Mouse (Mus musculus) gastrocnemius, adult 8-10 months (tissue): ENCODE data around the gene Psmc3. TPM values are rescaled to one million over a fixed set of nuclear protein-coding genes. Genes with fewer than 3 reads are reported as not detected.

ENCODE experiments used
- DNase-seq, 2 experiments: peaks; one replicate each; pipeline ENCODE4 v3.0.0; 2022; ENCODE audit warnings: low spot score in 2 of 2
- total RNA-seq, 4 experiments: library from RNA; stranded (reverse); gene quantifications; 2 replicates each; pipeline ENCODE4 v1.2.4; 2022

Gene Psmc3
- total RNA-seq, 4 experiments from 2014 or later = 199 to 280 (median 234) TPM

GRCm38 (mm10) chr2:91053181-91053933 lies 452 bp upstream of the Psmc3 start:
- no peak for DNase-seq

GRCm38 (mm10) chr2:91058435-91058834 lies 4.6 kb downstream of the Psmc3 start:
- DNase-seq = no peak

GRCm38 (mm10) chr2:91059376-91059775 lies 5.6 kb downstream of the Psmc3 start:
- DNase-seq = no peak

- DNase-seq = no peak
These were observed 6.9 kb downstream of the Psmc3 start for GRCm38 (mm10) chr2:91060544-91061355.

GRCm38 (mm10) chr2:91061849-91062481 lies 8.2 kb downstream of the Psmc3 start:
- DNase-seq = no peak

- no peak for DNase-seq
These were observed 9.2 kb downstream of the Psmc3 start for GRCm38 (mm10) chr2:91062779-91063606.

- no peak for DNase-seq
These were observed 10.4 kb downstream of the Psmc3 start for GRCm38 (mm10) chr2:91064211-91064610.

- peak in 1 of 2 experiments; percentile 45 for DNase-seq
These were observed 11.7 kb downstream of the Psmc3 start for GRCm38 (mm10) chr2:91065544-91065943.

- no peak for DNase-seq
These were observed 12.6 kb downstream of the Psmc3 start for GRCm38 (mm10) chr2:91066455-91066854.

GRCm38 (mm10) chr2:91068162-91068871 lies 14.5 kb downstream of the Psmc3 start:
- DNase-seq = no peak

- no peak for DNase-seq
These were observed 15.0 kb downstream of the Psmc3 start for GRCm38 (mm10) chr2:91068872-91069165.

- no peak for DNase-seq
These were observed 15.6 kb downstream of the Psmc3 start for GRCm38 (mm10) chr2:91069306-91070000.

GRCm38 (mm10) chr2:91070076-91070800 lies 16.4 kb downstream of the Psmc3 start, which contains the start of gene Slc39a13:
Gene Slc39a13, minus strand, starts transcription at chr2:91070417.
- peak; percentile 95 to 96 for DNase-seq

- no peak for DNase-seq
These were observed 17.2 kb downstream of the Psmc3 start for GRCm38 (mm10) chr2:91071059-91071458.

GRCm38 (mm10) chr2:91072092-91072491 lies 18.3 kb downstream of the Psmc3 start:
- no peak for DNase-seq

- no peak for DNase-seq
These were observed 24.1 kb downstream of the Psmc3 start for GRCm38 (mm10) chr2:91077957-91078313.

GRCm38 (mm10) chr2:91078314-91079025 lies 24.7 kb downstream of the Psmc3 start:
- DNase-seq = no peak

GRCm38 (mm10) chr2:91079026-91079384 lies 25.2 kb downstream of the Psmc3 start:
- no peak for DNase-seq
